Mouse (Mus musculus) G1E (cell line): ENCODE measurements around the gene Spock2.

ENCODE experiments used
- CTCF ChIP-seq: IDR thresholded peaks from 2 replicates; pipeline ENCODE4 v1.5.1; 2012; ENCODE audit warnings: low read depth, low read length, inconsistent platforms, mixed read lengths
- GATA1 ChIP-seq: IDR thresholded peaks from 2 replicates; pipeline ENCODE4 v1.6.1; 2012; ENCODE audit warnings: borderline replicate concordance, low read length, inconsistent platforms, mixed read lengths
- GATA2 ChIP-seq: IDR thresholded peaks from 2 replicates; pipeline ENCODE4 v1.6.1; 2012; ENCODE audit warnings: low read depth, low read length, inconsistent platforms, borderline replicate concordance
- POLR2AphosphoS5 ChIP-seq: IDR thresholded peaks from 2 replicates; pipeline ENCODE4 v1.6.1; 2012; ENCODE audit warnings: low read depth, low read length, inconsistent platforms; ENCODE audit not compliant: insufficient replicate concordance
- TAL1 ChIP-seq: conservative IDR thresholded peaks from 2 replicates; pipeline ENCODE4 v1.6.1; 2012; ENCODE audit warnings: low read depth, low read length, inconsistent platforms, mixed read lengths

DNA sequence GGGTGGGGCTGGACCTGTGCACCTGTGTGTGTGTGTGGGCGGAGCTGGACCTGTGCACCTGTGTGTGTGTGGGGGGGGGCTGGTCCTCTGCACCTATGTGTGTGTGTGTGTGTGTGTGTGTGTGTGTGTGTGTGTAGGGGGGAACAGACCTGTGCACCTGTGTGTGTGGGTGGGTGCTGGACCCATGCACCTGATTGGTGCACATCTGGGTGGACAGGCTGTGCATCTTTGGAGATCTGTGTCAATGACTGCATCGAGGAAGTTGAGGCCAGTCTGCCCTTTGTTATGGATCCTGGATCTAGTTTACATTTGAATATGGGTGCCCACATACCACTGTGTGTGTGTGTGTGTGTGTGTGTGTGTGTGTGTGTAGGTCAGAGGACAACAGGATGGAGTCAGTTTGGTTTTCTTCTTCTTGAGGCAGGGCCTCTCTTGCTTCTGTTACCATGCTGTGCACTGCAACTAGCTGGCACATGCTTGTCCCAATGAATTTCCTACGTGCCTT is 35.7 kb downstream of the Spock2 start:
- TF ChIP-seq POLR2AphosphoS5 (no peak), CTCF (no peak), GATA1 (no peak), TAL1 (no peak), GATA2 (no peak)
